8 mouse cellular contexts compared by ENCODE assay signal in the genomic region with DNA sequence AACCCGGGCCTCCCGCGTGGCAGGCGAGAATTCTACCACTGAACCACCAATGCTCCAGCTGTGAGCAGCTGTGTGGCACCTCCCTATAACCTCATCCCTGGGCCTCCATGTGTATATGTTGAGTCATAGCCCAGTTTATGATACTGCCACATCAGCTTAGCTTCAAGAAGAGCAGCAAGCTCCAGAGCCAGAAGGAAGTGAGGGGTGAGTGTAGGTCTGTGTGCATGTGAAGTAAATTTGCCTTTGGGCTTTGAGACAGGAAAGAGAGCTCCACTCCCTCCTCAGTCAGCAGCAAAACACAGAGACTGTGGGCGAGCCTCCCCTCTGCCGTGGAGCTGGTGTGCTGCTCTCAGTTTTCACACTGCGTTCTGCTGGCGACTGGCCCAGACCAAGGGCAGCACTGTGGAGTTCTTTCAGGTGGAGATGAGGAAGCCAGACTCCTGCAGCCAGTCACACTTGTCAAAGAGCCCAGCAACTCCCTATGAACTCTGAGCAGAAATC. TPM values are rescaled to one million over a fixed set of nuclear protein-coding genes. Genes with fewer than 3 reads are reported as not detected.
A peak's percentile ranks its signal among the peaks of the same experiment; 100 is the strongest.
DNase-seq lines count a peak whose midpoint lies in the region; ATAC-seq and TF ChIP-seq lines count a peak whose summit lies in the region.

No protein-coding gene starts in this region.

- no peaks in the 10 kb centered on the region for H3K9me3 ChIP-seq in megakaryocyte, embryonic 14.5 days
- no peaks in the 10 kb centered on the region for H3K9me3 ChIP-seq in forebrain, embryonic 16.5 days (ENCODE audit: control insufficient read depth, low read length)

- no peak for TF ChIP-seq CTCF in heart, adult 2 months (IDR thresholded peaks at IDR 0.05)

- H3K27ac ChIP-seq in heart, adult 2 months, result peak overlapping the region; percentile 10
- no peak overlapping the region for H3K27ac ChIP-seq in forebrain, embryonic 16.5 days (ENCODE audit: low read length)

- peaks cover 62% of the 10 kb centered on the region for H3K36me3 ChIP-seq in megakaryocyte, embryonic 14.5 days (replicated peaks; ENCODE audit: low read length)
- no peaks in the 10 kb centered on the region for H3K36me3 ChIP-seq in heart, adult 2 months (ENCODE audit: control insufficient read depth, insufficient read depth, low read length)
- H3K36me3 ChIP-seq in forebrain, embryonic 16.5 days (ENCODE audit: control insufficient read depth, insufficient read depth), result peaks cover 7% of the 10 kb centered on the region; the same call in 1 of the 2 replicates

- peaks cover 56% of the 10 kb centered on the region for H3K4me1 ChIP-seq in megakaryocyte, embryonic 14.5 days
- peaks cover 5% of the 10 kb centered on the region; the same call in 1 of the 2 replicates for H3K4me1 ChIP-seq in heart, adult 2 months (ENCODE audit: control insufficient read depth, insufficient read depth, low read length)
- H3K4me1 ChIP-seq in forebrain, embryonic 16.5 days (replicated peaks; ENCODE audit: control insufficient read depth, insufficient read depth, low read length), result peaks cover 13% of the 10 kb centered on the region; the same call in 1 of the 2 replicates

- no peaks in the 10 kb centered on the region for H3K27me3 ChIP-seq in megakaryocyte, embryonic 14.5 days (replicated peaks)
- H3K27me3 ChIP-seq in heart, adult 2 months (ENCODE audit: control insufficient read depth, insufficient read depth, low read length), result no peaks in the 10 kb centered on the region
- no peaks in the 10 kb centered on the region for H3K27me3 ChIP-seq in forebrain, embryonic 16.5 days (replicated peaks; ENCODE audit: control insufficient read depth, insufficient read depth, low read length)

- no peak for ATAC-seq in megakaryocyte, adult 5-6 weeks (ENCODE audit: poor library complexity, severe bottlenecking)
- 0 out of 2 replicates have a peak, but pooled peaks have one; percentile 26 for ATAC-seq in megakaryocyte progenitor cell, adult 5-6 weeks (replicated peaks; ENCODE audit: poor library complexity)
- ATAC-seq in monocyte, adult 5-6 weeks (replicated peaks; ENCODE audit: insufficient number of reproducible peaks, low FRiP score, low TSS enrichment, poor library complexity, severe bottlenecking), result no peak
- no peak for ATAC-seq in forebrain, embryonic 16.5 days

- no peak for TF ChIP-seq EP300 in heart, adult 2 months (IDR thresholded peaks at IDR 0.05; ENCODE audit: insufficient read depth, low read depth, low read length)

- no peak for TF ChIP-seq POLR2A in heart, adult 2 months (IDR thresholded peaks at IDR 0.05; ENCODE audit: insufficient read depth, low read depth, low read length)

- H3K9ac ChIP-seq in heart, adult 2 months (ENCODE audit: low read depth, low read length), result no peak overlapping the region
- H3K9ac ChIP-seq in forebrain, embryonic 16.5 days (replicated peaks; ENCODE audit: low read depth, low read length), result no peak overlapping the region

- intact Hi-C loops in heart, adult 2 months (cut with DNase I), result no loop called here

- H3K79me2 ChIP-seq in heart, adult 2 months (replicated peaks; ENCODE audit: control insufficient read depth, insufficient read depth, low read length), result no peaks in the 10 kb centered on the region

- WGBS in heart, adult 2 months, result 39% methylated on average over 8 of the region's 8 CpGs
- 73% methylated on average over 8 of the region's 8 CpGs for WGBS in forebrain, embryonic 16.5 days

- peak overlapping the region; percentile 26 for H3K4me3 ChIP-seq in megakaryocyte, embryonic 14.5 days (replicated peaks)
- H3K4me3 ChIP-seq in heart, adult 2 months, result no peak overlapping the region
- no peak overlapping the region for H3K4me3 ChIP-seq in forebrain, embryonic 16.5 days (replicated peaks; ENCODE audit: low read length)

- H3K4me2 ChIP-seq in forebrain, embryonic 16.5 days (ENCODE audit: low read length), result no peak overlapping the region

- peak; percentile 80 to 81 for DNase-seq in cerebellum, adult 18-20 months
- peak; percentile 61 to 69 for DNase-seq in heart, adult 2 months
- peak; percentile 28 to 57 for DNase-seq in kidney, postnatal 36 days

RNA-seq across cellular contexts. Expression of a gene that starts 12.2 kb away (rescaled TPM):
- 30.7 and 36.1 TPM in 2 replicates for polyA plus RNA-seq in megakaryocyte, embryonic 14.5 days (2012; ENCODE audit: insufficient read depth, low replicate concordance)
- total RNA-seq in megakaryocyte, adult 5-6 weeks (2015), result 36.1 and 37.6 TPM in 2 replicates
- total RNA-seq in megakaryocyte, adult 5-6 weeks (2017), result 24.3 and 25.5 TPM in 2 replicates
- total RNA-seq in heart, adult 2 months (2021), result 10 to 100 TPM; 15.7 to 15.8 TPM
- 24.9 and 27.0 TPM in 2 replicates for polyA plus RNA-seq in heart, adult 2 months (2012; rRNA removed)
- 33.2 and 38.1 TPM in 2 replicates for total RNA-seq in megakaryocyte progenitor cell, adult 5-6 weeks (2015)
- 24.9 and 26.2 TPM in 2 replicates for total RNA-seq in megakaryocyte progenitor cell, adult 5-6 weeks (2017)
- total RNA-seq in monocyte, adult 5-6 weeks (2017), result 19.3 to 38.3 TPM (median 24.0 TPM) in 3 replicates
- 28.0 and 28.1 TPM in 2 replicates for polyA plus RNA-seq in forebrain, embryonic 16.5 days (2015; fragmentation: Nextera tagmentation; extraction: Ambion mirVana)
